Mouse (Mus musculus) olfactory bulb, adult 2 months (tissue): ENCODE results near the gene Dab2ip.

Experiments
- CTCF ChIP-seq: fragments of 200-500 bp; IDR thresholded peaks from 2 replicates; pipeline ENCODE4 v1.5.1; 2012; ENCODE audit warnings: low read depth, mild to moderate bottlenecking, low read length, moderate library complexity; ENCODE audit not compliant: insufficient read depth
- POLR2A ChIP-seq: fragments of 200-500 bp; IDR thresholded peaks from 2 replicates; pipeline ENCODE4 v1.6.1; 2012; ENCODE audit warnings: mild to moderate bottlenecking, low read depth, low read length, moderate library complexity; ENCODE audit not compliant: insufficient read depth

GRCm38 (mm10) chr2:35677855-35678254 is 119.8 kb downstream of the Dab2ip start:
- no peak for TF ChIP-seq POLR2A
- TF ChIP-seq CTCF = no peak
